Mouse (Mus musculus) yolk sac, embryonic 10.5 days (tissue): Measurements from ENCODE around the gene Grk2.
A peak's percentile ranks its signal among the peaks of the same experiment; 100 is the strongest.

Experiments used
- DNase-seq: peaks from one replicate; pipeline ENCODE4 v3.0.0-alpha.2; 2017; ENCODE audit warnings: low spot score

Grk2 gene

DNA sequence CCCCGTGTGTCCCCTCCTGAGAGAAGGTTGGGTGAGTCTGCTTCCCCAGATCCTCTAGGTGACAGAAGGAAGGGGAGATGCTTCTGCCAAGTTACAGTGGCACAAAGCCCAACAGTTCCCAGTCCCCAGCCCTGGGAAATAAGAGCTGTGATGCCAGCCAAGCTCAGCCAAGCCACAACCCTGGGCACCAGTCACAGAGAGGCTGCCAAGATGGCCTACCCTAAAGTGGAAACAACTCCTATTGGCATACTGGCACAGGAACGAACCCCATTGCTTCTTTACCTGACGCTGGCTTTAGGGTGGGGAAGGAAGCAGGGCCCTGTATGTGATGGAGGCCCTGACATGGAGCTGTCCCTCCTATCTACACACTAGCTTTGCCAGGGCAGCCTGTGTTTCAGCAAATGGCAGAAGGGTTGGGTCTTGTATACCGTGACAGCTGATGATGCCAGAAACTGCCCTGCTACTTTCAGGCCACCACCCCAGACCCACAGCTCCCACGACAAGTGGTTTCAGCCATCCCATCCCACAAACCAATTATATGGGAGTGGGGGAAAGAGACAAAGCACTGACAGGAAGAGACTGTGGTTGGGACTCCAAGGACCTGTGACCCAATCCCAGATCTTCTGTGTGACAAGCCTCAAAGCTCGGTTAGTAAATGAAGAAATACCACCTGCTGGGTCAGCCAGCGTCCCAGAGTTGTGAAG is 2.9 kb downstream of the Grk2 start:
- no peak for DNase-seq

DNA sequence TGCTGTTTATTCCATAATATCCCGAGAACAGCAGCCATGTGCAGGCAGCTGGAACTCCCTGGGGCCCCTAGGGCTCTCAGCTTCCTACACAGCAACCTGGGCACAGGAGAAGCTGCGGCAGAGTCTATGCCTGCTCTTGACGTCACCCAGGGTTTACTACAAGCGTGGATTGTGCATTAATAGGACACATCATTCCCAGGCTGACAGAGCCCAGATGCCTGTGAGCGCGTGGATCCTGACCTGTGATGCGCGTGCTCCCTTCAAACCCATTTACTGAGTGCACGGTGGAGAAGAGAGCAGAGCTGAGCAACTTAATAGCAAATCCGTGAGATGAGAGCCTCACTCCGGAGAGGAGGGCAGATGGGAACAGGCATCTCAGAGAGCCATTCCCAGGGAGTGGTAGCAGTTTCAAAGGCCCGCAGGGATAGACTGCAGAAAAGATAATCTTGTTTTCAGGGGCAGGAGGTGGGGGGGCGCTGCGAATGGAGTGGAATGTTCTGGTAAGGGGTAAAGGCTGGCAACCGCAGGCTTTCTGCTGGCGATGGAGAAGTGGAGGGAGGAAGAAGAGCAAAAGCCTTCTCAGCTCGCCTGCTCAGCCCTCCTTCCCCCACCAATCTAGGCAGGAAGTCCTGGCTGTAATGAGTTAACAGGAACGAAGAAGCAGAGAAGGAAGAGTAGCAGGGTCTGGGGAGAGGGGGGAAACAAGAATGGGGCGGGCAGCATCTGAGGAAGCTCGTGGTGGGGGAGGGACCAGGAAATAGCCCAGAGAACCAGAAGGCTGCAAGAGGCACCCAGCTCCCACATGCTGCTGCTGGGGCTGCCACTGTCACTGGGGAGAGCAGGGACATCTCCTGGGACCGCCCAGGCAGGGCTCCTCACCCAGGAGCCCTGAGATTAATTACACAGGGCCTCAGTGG is 4.0 kb downstream of the Grk2 start:
- peak; percentile 36 for DNase-seq

DNA sequence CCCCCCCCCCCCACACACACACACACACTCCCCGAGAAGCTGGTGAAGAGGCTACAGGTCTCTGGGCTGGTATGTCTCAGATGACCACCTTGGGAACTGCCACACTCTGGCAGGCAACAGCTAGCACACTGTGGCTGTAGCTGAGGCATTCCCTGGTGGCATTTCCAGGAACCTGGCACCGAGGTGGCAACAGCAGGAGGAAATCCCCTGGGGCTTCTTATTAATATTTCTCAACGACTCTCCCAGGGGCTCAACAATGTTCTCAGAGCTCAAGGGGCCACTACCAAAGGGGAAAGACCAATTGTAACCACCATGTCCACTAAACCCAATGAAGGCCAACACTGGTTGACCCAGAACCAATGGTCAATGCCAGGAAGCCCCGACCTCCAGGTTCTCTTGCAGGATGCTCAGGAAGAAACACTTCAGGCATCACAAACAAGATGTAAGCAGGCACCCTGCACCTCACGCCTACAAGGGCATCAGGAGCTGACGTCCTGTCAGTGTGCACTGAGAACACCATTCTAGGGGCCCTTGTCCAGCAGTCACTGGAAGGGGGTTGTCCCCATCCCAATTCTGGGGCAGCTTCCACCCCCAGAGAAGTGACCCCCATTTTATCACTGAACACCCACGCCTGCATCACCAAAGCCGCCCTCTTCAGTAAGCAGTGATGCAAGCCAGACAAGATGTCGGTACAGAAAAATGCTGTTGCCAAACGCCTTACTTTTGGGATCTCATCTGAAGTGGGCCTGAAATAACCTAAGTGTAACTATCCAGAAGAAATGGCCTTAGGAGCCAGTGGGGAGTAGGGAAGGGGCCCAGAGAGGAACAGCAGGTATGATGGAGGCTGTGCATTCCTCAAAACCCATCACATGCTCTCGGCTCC is 4.9 kb downstream of the Grk2 start:
- no peak for DNase-seq

DNA sequence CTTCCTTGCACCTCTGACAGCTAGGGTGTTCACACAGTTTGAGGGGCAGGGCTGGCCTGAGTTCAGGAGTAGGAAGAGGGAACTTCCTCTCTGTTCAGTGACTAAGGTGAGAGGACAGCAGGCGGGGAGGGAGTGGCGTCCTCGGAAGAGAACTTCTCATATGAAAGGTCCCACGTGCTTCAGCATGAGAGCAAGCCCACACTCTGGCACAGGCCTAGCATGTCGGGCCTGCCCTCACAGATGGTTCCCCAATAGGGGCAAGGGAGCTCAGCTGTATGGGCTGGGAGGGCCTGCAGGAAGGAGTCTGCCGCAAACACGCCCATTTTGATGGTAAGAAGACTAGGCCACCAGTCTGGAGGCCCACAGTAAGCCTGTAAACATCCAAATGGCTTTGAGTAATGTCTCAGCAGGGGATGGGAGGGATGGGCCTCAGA is 5.7 kb downstream of the Grk2 start:
- DNase-seq = no peak

DNA sequence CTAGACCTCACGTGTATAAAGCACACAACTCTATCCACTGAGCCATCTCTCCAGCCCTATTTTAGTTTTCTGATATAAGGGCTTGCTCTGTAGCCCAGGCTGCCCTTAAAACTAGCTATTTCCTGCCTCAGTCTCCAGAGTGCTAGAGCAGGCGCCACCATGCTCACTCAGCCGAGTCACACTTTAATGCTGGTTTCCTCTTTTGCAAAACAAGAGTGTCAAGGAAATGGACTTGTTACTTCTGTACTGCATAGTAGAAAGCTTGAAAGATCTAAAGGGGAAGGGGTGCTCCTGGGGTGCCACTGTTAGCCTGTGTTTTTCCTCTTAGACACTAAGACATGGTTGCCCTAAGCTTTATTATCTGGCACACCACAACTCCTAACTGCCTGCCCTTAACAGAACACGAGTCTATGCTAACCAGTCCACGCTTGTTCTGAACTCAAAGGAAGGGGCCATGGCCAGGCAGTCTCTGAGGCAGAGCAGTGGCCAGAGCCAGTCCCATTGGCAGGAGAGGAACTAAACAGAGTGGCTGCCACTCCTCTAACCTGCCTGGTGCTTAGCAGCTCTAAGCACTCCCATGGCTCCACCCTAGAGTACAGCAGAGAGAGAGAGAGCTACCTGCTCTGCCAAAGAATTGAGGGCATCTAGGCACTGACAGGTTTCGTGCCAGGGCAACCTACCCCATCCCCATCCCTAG is 6.3 kb downstream of the Grk2 start:
- DNase-seq = no peak

DNA sequence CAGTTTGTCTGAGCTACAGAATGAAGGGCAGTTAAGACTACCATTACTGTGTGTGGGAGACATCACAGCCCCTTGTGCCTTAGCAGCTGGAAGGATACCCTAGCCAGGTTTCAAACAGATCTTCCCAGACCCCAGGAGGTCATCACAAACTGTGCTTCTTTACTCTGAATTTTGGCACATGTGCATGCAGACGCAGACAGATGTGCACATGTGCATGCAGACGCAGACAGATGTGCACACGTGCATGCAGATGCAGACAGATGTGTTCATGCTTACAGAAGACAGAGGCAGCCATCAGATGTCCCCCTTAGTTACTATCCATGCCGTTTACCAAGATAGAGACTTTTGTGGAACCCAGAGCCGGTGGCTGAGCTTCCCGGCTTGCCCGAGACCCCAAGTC is 6.9 kb downstream of the Grk2 start:
- DNase-seq = no peak

DNA sequence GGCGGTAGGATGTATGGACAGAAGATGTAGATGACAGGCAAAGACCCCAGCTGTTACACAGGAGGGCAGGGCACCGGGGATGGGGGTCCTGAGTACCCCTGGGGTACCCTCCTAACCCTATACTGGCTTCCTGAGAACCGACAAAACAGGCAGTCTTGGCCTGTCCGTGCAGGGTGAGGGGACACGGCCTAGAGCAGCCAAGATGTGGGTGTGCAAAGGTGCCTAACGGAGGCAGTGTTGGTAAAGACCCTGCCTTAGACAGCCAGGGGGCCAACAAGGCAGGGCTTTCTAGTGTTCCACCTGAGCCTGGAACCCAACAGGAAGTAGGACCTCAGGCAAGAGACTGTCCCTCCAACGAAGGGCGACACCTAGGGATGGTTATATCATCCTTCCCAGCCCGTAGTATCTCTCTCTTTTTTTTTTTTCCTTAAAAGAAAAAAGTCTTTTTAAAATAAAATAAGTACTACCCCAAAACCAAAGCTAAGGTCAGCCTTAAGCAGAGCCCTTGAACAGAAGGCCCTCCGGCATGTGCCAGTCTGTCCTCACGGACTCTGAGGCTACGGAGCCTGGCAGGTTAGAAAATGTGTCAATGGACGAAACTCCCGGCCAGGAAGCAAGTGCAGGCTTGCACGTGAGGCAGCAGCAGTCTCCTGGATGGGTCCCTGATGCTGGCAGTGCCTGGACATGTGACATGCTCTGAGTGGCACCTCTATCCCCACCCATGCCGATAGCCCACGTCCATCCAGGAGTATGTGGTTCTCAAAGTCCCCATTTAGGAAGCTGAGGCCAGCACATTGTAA is 7.5 kb downstream of the Grk2 start:
- DNase-seq = no peak

DNA sequence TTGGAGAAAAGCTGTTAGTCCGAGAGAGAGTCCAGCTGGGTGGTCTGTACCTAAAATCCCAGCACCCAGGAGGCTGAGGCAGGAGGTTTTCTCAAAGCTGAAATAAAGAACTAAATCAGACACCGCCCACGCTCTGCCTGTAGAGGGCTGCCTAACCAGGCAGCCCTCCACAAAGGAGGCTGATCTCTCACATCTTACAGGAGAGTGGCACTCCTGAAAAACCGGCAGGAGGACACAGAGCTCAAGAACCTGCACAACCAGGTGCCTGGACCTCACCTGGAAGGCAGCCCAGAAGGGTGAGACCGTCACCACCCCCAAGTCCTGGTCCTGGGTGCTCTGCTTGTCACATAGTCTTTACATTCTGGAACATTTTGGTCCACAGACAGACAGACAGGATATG is 8.2 kb downstream of the Grk2 start:
- no peak for DNase-seq

DNA sequence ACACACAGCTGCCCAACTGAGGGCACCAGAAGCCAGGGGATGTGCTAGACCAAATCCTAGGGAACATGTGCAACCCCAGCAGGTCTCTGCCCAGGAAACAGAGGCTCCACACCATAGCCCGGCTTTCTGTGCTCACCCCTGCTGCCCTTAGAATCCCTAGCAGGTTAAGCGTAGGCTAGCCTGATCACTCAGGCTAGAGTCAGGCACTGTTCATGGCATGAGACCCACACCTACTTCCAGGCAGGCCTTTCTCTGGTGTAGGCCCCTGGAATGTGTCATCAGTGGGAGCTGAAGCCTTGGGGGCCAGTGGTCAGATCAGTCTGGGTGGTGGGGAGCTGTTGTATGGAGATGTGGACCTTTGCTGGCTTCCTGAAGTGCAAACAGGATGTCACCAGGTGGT is 9.4 kb downstream of the Grk2 start:
- DNase-seq = no peak

DNA sequence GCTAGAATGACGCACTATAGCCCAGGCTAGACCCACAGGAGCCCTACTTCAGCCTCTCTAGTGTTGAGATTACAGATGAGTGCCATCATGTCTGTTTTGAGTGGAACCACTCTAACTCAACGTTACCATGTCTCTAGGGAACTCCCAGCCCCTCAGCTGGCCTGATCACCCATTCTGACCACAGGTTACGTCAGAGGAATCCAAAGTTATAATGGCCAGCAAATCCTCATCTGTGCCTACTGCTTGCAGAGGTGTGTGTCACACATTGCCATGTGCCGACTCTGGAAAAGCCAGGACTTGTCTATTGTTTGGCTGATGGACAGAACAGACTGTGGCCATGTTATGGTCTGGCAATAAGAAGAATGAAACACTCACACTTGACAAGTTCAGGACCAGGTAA is 10.6 kb downstream of the Grk2 start:
- no peak for DNase-seq

DNA sequence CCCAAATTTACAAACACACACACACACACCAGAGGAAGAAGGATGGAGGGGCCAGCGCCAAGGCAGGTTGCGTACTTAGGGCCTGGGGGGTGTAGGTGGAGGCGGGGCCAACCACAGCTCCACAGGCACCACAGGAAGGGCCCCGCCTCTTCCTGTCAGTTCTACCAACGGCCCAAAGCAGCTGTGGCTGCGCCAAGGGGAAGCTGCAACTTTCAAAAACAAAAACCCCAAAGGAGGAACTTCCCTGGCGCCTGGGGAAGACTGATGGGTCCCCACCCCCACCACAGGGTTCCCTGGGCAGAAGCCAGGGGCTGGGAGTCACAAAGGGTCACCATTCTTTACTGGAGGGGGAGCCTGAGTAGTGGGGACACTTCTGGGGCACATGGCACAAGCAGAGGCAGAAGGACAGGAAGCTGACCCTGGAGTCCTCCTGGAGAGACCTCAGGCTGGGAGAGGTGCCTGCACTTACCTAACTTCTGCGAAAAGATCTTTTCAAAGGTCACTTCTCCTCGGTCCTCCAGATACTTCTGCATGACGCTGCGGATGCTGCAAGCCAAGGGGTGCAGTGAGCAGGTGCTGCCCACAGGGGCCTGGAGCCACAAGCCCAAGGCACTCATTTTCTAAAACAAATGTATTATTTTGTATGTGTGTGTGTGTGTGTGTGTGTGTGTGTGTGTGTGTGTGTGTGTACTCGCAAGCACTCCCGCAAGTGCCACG is 11.5 kb downstream of the Grk2 start:
- DNase-seq = no peak

DNA sequence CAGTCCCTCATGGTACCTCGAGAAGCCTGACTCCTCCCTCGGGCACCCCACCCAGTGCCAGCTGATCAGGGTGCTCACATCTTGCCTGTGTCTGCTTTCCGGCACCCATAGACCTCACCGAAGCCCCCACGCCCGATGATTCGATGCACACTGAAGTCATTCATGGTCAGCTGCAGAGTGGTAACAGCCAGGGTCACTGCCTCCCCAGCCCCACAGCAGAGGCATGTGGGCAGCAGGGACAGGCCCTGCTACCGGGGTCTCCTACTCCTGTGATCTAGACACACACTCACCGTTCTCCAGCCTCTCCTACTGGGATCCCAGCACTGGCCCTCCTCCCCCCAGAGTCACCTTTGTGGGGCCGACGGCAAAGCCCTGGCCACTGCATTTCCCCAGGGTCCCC is 14.9 kb downstream of the Grk2 start:
- DNase-seq = no peak

DNA sequence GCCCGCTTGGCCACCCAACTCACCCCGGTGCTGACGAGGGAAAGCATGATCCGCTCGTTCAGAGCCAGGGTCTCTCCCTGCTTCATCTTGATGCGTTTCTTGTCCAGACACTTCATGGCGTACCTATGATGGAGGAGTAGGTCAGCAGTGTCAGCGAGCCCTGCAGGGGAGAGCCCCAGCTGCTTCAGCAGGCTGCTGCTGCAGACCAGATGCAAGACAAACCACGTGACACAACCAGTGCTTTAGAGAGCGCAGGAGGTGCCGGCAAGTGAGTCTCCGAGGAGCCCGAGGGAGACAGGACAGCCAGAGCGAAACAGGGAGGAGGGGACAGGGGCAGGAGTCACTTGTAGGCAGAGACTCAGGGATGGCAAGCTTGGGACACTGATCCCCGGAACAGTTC is 15.3 kb downstream of the Grk2 start:
- DNase-seq = no peak

DNA sequence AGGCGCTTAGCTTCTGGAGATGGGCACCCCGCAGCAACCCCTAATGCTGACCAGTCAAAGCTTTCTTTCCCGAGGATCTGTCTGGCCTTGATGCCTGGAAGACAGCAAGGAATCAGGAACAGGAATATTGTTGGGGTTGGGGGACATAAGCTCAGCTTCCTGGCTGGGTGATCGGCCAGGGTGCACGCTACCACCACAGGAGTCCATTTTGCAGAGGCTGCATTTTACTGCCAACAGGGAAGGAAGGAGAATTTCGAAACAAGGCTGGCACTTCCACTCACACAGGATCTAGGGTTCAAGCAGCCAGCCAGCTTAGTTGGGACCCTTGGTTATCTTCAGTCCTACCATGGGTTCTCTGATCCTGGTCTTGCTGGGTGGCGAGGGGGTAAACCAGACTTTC is 22.4 kb downstream of the Grk2 start:
- DNase-seq = no peak

DNA sequence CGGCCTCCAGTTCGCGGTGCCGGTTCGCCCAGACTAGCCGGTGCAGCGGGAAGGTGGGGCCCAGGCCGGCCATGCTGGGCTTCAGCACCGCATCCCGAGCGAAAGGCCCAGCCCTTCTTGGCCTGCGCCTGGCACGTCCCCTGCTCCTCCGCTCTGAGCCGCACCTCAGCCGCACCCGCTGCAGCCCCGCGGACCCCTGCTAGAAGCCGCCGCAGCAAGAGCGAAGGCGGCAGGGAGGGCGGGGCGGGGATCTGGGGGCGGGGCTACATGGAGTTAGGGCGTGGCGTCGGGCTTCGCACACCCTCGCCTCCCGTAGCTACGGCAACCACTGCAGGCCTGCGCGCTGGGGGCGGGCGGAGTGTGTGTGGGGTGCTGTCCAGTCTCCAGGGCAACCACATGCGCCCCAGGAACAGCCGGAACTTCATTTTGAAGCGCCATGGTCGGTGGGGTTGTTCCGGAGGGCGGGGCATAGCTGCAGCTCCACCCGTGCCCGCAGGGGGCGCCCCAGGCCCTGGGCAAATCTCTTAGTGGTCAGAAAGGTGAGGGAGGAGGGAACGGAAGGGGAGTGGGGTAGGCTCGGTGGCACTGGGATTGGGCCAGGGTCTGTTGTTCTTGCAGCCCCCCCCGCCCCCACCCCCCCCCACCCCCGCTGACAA is 23.0 kb downstream of the Grk2 start, which contains the start of gene Ankrd13d:
Gene Ankrd13d (minus strand): TSS at position 240 of the 656 bp plus-strand sequence.
- peak; percentile 89 for DNase-seq

DNA sequence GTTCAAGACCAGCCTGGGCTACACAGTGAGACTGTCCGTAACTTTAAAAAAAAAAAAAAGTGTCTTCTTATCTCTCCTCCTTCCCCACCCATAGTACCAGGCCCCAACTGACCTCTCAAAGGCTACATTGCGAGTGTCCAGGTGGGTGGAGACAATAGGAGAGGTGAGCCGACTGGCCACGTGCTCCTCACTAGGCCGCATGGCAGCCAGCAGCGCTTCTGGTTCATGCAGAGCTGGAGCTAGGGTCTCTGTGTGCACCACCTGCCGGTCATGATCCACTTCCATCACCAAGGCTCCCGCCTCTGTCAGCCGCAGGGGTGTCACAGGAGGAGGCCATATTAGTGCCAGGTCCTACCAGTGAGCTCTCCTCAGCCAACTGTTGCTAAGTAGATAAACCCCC is 25.6 kb downstream of the Grk2 start:
- no peak for DNase-seq

DNA sequence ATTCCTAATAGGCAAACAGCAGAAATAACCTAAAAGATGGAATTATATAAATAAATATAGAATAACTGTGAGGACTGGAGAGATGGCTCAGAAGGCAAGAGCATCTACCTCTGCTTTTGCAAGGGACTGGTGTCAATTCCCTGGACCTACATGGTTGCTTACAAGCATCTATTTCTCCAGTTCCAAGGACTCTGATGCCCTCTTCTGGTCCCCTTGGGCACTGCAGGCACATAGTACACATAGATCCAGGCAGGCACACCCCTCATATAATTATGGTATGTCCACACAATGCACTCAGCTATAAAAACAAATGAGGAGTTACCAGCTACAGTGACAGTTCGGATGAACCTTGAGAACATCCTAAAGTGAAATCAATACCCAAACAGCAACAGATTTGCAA is 26.5 kb downstream of the Grk2 start:
- DNase-seq = no peak

DNA sequence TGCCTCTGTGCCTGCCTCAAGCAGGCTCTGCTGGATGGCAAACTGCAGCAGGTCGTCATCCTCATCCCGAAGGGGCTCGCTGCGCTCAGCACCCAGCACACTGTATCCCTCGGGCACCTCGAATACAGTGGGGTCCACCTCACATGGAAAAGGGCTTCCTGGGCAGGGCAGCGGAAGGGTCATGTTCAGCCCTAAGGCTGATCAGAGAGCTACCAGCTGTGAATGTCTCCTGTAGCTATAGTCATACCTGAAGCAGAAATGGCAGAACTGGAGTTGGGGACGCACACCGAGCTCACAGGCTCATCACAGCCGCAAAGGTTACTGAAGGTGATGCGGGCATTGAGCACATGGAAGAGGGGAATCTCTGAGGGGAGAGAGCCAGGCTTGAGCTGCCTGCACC is 35.0 kb downstream of the Grk2 start:
- DNase-seq = no peak

DNA sequence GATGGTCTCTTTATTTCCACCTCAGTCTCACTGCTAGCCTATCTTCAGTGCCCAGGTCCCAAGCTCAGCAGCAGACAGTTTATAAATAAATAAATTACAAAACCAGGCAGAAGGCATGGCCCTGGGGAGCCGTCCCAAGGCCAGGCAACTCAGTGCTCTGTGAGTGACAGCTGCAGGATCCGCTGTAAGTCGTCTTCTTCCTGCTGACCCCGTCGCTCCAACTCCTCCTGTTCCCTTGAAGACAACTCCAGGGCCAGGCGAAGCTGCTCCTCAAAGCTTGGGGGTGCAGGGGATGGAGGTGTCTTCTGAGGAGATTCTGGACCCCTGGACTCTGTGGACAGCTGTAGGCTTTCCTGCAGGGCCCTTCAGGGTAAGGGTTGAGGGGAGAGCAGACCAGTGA is 35.8 kb downstream of the Grk2 start:
- no peak for DNase-seq
